Mouse (Mus musculus) megakaryocyte, adult 5-6 weeks (primary cell): ENCODE results near the gene Pip4k2b. TPM values are rescaled to one million over a fixed set of nuclear protein-coding genes. Genes with fewer than 3 reads are reported as not detected.
"Not testable (repeated sequence)": the region's sequence is repeated elsewhere in the genome, so short reads cannot be mapped to it uniquely, and the experiment has no call there.

Source experiments
- ATAC-seq: 2 replicates; pipeline ENCODE4 v1.8.0; 2016; ENCODE audit warnings: mild to moderate bottlenecking, inconsistent platforms; ENCODE audit not compliant: poor library complexity, severe bottlenecking
- total RNA-seq, 2 experiments: library from RNA; stranded (forward) in 1 of 2; stranded (reverse) in 1 of 2; fragments of 153-499, 151-499 nt in 1 of 2; fragments of 221-1000, 200-1000 nt in 1 of 2; gene quantifications; 2 replicates each; pipeline versions ENCODE4 v1.2.3 to v1.2.4; 2015 to 2017

Pip4k2b gene
- total RNA-seq, 2 experiments from 2014 or later: 17.3 to 19.6 TPM

- ATAC-seq: no peak
These were observed 13.6 kb upstream of the Pip4k2b start for GRCm38 (mm10) chr11:97758125-97758524.

GRCm38 (mm10) chr11:97753277-97753676, 8.8 kb upstream of the Pip4k2b start:
- no peak for ATAC-seq

- ATAC-seq: no peak
These were observed 4.0 kb upstream of the Pip4k2b start for GRCm38 (mm10) chr11:97748496-97748895.

- ATAC-seq: no peak
These were observed 3.3 kb upstream of the Pip4k2b start for GRCm38 (mm10) chr11:97747773-97748172.

GRCm38 (mm10) chr11:97745331-97745721, 822 bp upstream of the Pip4k2b start:
- no peak for ATAC-seq

GRCm38 (mm10) chr11:97744718-97745330, 320 bp upstream of the Pip4k2b start:
- ATAC-seq: peak; percentile 93

- ATAC-seq: no peak
These were observed 1.1 kb downstream of the Pip4k2b start for GRCm38 (mm10) chr11:97743423-97743822.

- ATAC-seq: no peak
These were observed 1.9 kb downstream of the Pip4k2b start for GRCm38 (mm10) chr11:97742591-97742990.

GRCm38 (mm10) chr11:97742157-97742556, 2.3 kb downstream of the Pip4k2b start:
- no peak for ATAC-seq

GRCm38 (mm10) chr11:97740190-97740589, 4.3 kb downstream of the Pip4k2b start:
- ATAC-seq: no peak

GRCm38 (mm10) chr11:97739155-97739554, 5.3 kb downstream of the Pip4k2b start:
- no peak for ATAC-seq

- ATAC-seq: no peak
These were observed 5.8 kb downstream of the Pip4k2b start for GRCm38 (mm10) chr11:97738703-97739102.

- no peak for ATAC-seq
These were observed 6.9 kb downstream of the Pip4k2b start for GRCm38 (mm10) chr11:97737600-97737999.

- no peak for ATAC-seq
These were observed 7.9 kb downstream of the Pip4k2b start for GRCm38 (mm10) chr11:97736645-97737044.

- not testable (repeated sequence) for ATAC-seq
These were observed 9.7 kb downstream of the Pip4k2b start for GRCm38 (mm10) chr11:97734810-97735209.

- no peak for ATAC-seq
These were observed 10.8 kb downstream of the Pip4k2b start for GRCm38 (mm10) chr11:97733689-97734088.

GRCm38 (mm10) chr11:97728730-97729129, 15.8 kb downstream of the Pip4k2b start:
- peak; percentile 34 for ATAC-seq

GRCm38 (mm10) chr11:97728311-97728710, 16.2 kb downstream of the Pip4k2b start:
- peak; percentile 93 for ATAC-seq

GRCm38 (mm10) chr11:97723709-97724108, 20.8 kb downstream of the Pip4k2b start:
- no peak for ATAC-seq

- no peak for ATAC-seq
These were observed 23.2 kb downstream of the Pip4k2b start for GRCm38 (mm10) chr11:97721338-97721737.

GRCm38 (mm10) chr11:97719041-97719440, 25.5 kb downstream of the Pip4k2b start:
- peak; percentile 59 for ATAC-seq

GRCm38 (mm10) chr11:97718281-97718860, 26.1 kb downstream of the Pip4k2b start:
- peak; percentile 81 for ATAC-seq
